Mouse (Mus musculus) erythroid progenitor cell, adult 5-6 weeks (primary cell): Measurements from ENCODE around the gene Rgr. TPM values are rescaled to one million over a fixed set of nuclear protein-coding genes. Genes with fewer than 3 reads are reported as not detected.
"Not testable (repeated sequence)": the region's sequence is repeated elsewhere in the genome, so short reads cannot be mapped to it uniquely, and the experiment has no call there.

ENCODE experiments used
- ATAC-seq: replicated peaks from 2 replicates; pipeline ENCODE4 v1.8.0; 2016; ENCODE audit warnings: moderate number of reproducible peaks, mild to moderate bottlenecking, moderate TSS enrichment, inconsistent platforms; ENCODE audit not compliant: poor library complexity, low FRiP score, severe bottlenecking
- total RNA-seq, 2 experiments: library from RNA; stranded (forward) in 1 of 2; stranded (reverse) in 1 of 2; fragments of 150-400 nt in 1 of 2; fragments of 186-747, 209-891 nt in 1 of 2; gene quantifications; 2 replicates each; pipeline versions ENCODE4 v1.2.3 to v1.2.4; 2015 to 2017; ENCODE audit warnings: low replicate concordance in 2 of 2

The Rgr gene
- total RNA-seq, 2 experiments from 2014 or later, result not detected

DNA sequence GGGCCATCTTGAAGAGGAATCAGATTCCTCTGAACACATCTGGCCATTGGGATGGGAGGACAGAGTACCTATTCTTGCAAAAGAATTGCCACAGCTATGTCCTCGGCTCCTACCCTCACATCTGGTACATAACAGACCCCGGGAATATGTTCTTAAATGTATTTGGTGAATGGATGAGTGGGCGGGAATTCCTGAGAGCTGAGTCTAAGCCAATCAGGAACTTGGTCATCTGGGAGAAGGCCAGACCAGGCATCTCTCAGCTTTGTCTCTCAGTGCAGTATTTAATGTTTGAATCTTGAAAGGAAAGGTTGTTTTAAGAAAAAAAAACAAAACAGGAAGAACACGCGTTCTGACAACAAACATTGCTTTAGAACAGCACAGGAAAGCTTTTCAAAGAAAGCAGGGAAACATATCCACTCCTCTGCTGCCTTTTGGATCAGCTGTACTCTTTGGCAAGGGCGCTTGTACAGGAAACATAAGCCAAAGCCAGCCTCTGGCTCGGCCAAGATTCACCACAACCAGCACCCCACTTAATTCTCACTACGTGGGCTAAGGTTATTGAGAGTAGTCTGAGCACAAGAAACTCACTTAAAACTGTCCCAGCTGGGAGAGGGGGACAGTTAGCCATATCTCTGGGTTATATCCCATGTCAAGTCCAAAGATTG lies 45.2 kb downstream of the Rgr start:
- no peak for ATAC-seq

DNA sequence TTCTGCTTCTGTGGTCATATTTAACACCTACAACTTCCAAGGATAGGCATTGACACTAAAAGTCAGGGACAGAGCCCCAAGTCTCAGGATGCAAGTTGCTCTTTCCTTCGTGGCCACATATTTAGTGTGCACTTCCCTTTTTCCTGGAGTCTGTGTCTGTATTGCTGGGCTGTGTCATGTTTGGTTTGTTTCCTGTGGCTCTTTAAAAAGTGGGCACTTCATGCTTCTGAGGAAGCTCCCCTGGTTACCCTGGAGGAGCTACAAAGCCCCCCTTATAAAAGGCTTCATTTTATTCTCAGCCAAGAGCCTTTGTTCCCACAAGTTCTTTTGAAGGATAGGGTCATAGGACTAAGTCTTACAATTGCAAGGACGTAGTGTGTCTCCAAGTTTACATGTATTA lies 45.9 kb downstream of the Rgr start:
- ATAC-seq, result no peak

DNA sequence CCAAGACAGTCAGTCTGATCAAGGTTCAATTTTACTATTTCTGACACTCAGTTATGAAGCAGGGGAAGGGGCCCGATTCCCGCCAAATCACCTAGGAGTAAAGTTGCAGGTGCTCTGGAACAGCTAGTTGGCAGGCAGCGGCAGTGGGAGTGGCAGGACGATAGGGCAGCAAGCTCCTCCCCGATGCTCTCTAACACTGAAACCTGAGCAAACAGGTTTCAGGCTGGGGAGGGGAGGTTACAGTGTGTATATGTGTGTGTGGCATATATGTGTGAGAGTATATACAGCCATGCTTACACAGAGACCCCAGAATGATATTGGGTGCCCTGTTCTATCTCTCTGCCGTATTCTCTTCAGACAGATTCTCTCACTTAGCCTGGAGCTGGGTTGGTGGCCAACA lies 48.0 kb downstream of the Rgr start:
- ATAC-seq, result not testable (repeated sequence)

DNA sequence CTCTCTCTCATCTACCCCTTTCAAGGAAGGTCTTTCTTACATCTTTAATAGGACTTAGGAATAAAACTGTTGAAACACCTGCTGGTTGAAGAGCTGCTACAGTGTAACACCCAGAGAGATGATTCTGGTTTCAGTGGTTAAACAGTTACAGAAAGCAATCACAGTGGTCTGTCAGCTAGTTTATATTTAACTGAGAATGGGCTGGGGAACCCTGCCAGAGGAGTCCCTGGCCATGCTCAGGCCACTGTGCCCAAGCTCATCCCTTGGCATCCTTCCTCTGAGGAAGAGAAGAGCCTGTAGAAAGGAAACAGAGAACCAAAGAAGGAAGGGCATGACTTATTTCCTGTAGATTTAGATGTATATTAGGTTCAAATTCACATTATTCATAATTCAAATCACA lies 59.0 kb downstream of the Rgr start:
- ATAC-seq, result no peak

GRCm38 (mm10) chr14:36985693-36986092 lies 63.1 kb downstream of the Rgr start:
- no peak for ATAC-seq

Other genes starting within 250 kb of the Rgr start
- 5.8 and 6.7 TPM in 2 replicates for gene Ccser2, start 80.2 kb downstream of the Rgr start, total RNA-seq (2015; ENCODE audit: low replicate concordance)
- gene Ccser2, start 80.2 kb downstream of the Rgr start, total RNA-seq (2017; ENCODE audit: low replicate concordance), result 1.7 and 5.8 TPM in 2 replicates
- not detected in 2 replicates for gene Lrit1, start 5.9 kb upstream of the Rgr start, total RNA-seq (2015; ENCODE audit: low replicate concordance)
- gene Lrit1, start 5.9 kb upstream of the Rgr start, total RNA-seq (2017; ENCODE audit: low replicate concordance), result not detected in 2 replicates
- not detected in 2 replicates for gene Lrit2, start 19.0 kb upstream of the Rgr start, total RNA-seq (2015; ENCODE audit: low replicate concordance)
- gene Lrit2, start 19.0 kb upstream of the Rgr start, total RNA-seq (2017; ENCODE audit: low replicate concordance), result not detected in 2 replicates
- gene Cdhr1, start 49.4 kb upstream of the Rgr start, total RNA-seq (2015; ENCODE audit: low replicate concordance), result not detected in 2 replicates
- gene Cdhr1, start 49.4 kb upstream of the Rgr start, total RNA-seq (2017; ENCODE audit: low replicate concordance), result not detected in 2 replicates
- not detected in 2 replicates for gene 2610528A11Rik, start 65.1 kb upstream of the Rgr start, total RNA-seq (2015; ENCODE audit: low replicate concordance)
- gene 2610528A11Rik, start 65.1 kb upstream of the Rgr start, total RNA-seq (2017; ENCODE audit: low replicate concordance), result not detected in 2 replicates
- gene Ghitm, start 86.3 kb upstream of the Rgr start, total RNA-seq (2015; ENCODE audit: low replicate concordance), result 110 and 129 TPM in 2 replicates
- 75.3 and 123 TPM in 2 replicates for gene Ghitm, start 86.3 kb upstream of the Rgr start, total RNA-seq (2017; ENCODE audit: low replicate concordance)